Mouse (Mus musculus) C2C12 (cell line): Measurements from ENCODE around the gene Crygd. TPM values are rescaled to one million over a fixed set of nuclear protein-coding genes. Genes with fewer than 3 reads are reported as not detected.

Source experiments
- H3K27me3 ChIP-seq: one replicate; pipeline ENCODE4 v1.6.1; 2011; ENCODE audit not compliant: control insufficient read depth, insufficient read depth, insufficient read length
- H3K36me3 ChIP-seq: one replicate; pipeline ENCODE4 v1.6.1; 2011; ENCODE audit not compliant: control insufficient read depth, insufficient read depth
- H3K4me3 ChIP-seq: one replicate; pipeline ENCODE4 v1.5.1; 2011; ENCODE audit warnings: mild to moderate bottlenecking, control low read depth; ENCODE audit not compliant: poor library complexity, insufficient read depth, severe bottlenecking
- H3K79me2 ChIP-seq: one replicate; pipeline ENCODE4 v1.6.1; 2011; ENCODE audit not compliant: control insufficient read depth, insufficient read depth
- H3K79me3 ChIP-seq: one replicate; pipeline ENCODE4 v1.6.1; 2011; ENCODE audit warnings: low read depth, control low read depth
- H3ac ChIP-seq: one replicate; pipeline ENCODE3; 2011; ENCODE audit warnings: low read depth; ENCODE audit not compliant: control insufficient read depth, insufficient read length
- CEBPB ChIP-seq: IDR thresholded peaks from one replicate; pipeline ENCODE4 v1.6.1; 2011; ENCODE audit warnings: low read depth, mild to moderate bottlenecking, control low read depth, moderate library complexity
- CTCF ChIP-seq: IDR thresholded peaks from one replicate; pipeline ENCODE4 v1.5.1; 2011; ENCODE audit not compliant: control insufficient read depth, insufficient read depth, insufficient read length
- FOSL1 ChIP-seq: IDR thresholded peaks from one replicate; pipeline ENCODE4 v1.8.0; 2011; ENCODE audit warnings: mild to moderate bottlenecking, low read length; ENCODE audit not compliant: poor library complexity, insufficient read depth, severe bottlenecking
- MAX ChIP-seq: IDR thresholded peaks from one replicate; pipeline ENCODE4 v1.6.1; 2011; ENCODE audit warnings: mild to moderate bottlenecking, control low read depth
- MYOD1 ChIP-seq: IDR thresholded peaks from one replicate; pipeline ENCODE4 v1.6.1; 2011; ENCODE audit warnings: low read depth; ENCODE audit not compliant: control insufficient read depth, insufficient read length
- MYOG ChIP-seq: IDR thresholded peaks from one replicate; pipeline ENCODE4 v1.6.1; 2011; ENCODE audit not compliant: control insufficient read depth, insufficient read length; ENCODE audit errors: extremely low read depth
- USF1 ChIP-seq: IDR thresholded peaks from one replicate; pipeline ENCODE4 v1.6.1; 2011; ENCODE audit warnings: low read depth, mild to moderate bottlenecking, control low read depth, moderate library complexity
- polyA plus RNA-seq: library from polyadenylated mRNA; unstranded; fragments of >200 nt; fragmentation: generic; extraction: Trizol; gene quantifications from one replicate; pipeline ENCODE4 v1.2.1, GENCODE M21; 2012; ENCODE audit warnings: missing spikeins

Gene Crygd
- polyA plus RNA-seq, 1 experiment = not detected

- no peaks in the 10 kb centered on the region for H3K79me3 ChIP-seq
- no peak overlapping the region for H3ac ChIP-seq
- H3K36me3 ChIP-seq = no peaks in the 10 kb centered on the region
- no peak for TF ChIP-seq MYOG
- TF ChIP-seq USF1 = no peak
- no peaks in the 10 kb centered on the region for H3K27me3 ChIP-seq
- no peaks in the 10 kb centered on the region for H3K79me2 ChIP-seq
- H3K4me3 ChIP-seq = no peak overlapping the region
Observed at GRCm38 (mm10) chr1:65037542-65037941, 25.7 kb downstream of the Crygd start.

- Histone ChIP-seq H3K4me3 (no peak overlapping the region), H3K27me3 (no peaks in the 10 kb centered on the region)
- TF ChIP-seq MAX (no peak), MYOG (no peak), CTCF (no peak), FOSL1 (no peak), MYOD1 (no peak), USF1 (no peak), CEBPB (no peak)
Observed at GRCm38 (mm10) chr1:65035513-65035912, 27.7 kb downstream of the Crygd start.

GRCm38 (mm10) chr1:65032641-65033040 lies 30.6 kb downstream of the Crygd start, which contains the start of gene Akr1cl:
Akr1cl (minus strand) TSS chr1:65032759.
- Histone ChIP-seq H3K27me3 (no peaks in the 10 kb centered on the region), H3ac (no peak within 1 kb of the TSS), H3K4me3 (no peak within 1 kb of the TSS), H3K79me3 (no peaks in the 10 kb centered on the region), H3K36me3 (no peaks in the 10 kb centered on the region), H3K79me2 (no peaks in the 10 kb centered on the region)
- no peak for TF ChIP-seq CTCF
- TF ChIP-seq MYOG = no peak
- no peak for TF ChIP-seq MAX
- no peak for TF ChIP-seq MYOD1
- no peak for TF ChIP-seq USF1
- TF ChIP-seq FOSL1 = no peak
- no peak for TF ChIP-seq CEBPB

More at GRCm38 (mm10) chr1:65035513-65035912, 27.7 kb downstream of the Crygd start:
- Histone ChIP-seq H3K79me2 (no peaks in the 10 kb centered on the region), H3K36me3 (no peaks in the 10 kb centered on the region), H3ac (no peak overlapping the region), H3K79me3 (no peaks in the 10 kb centered on the region)

- Histone ChIP-seq H3K27me3 (no peaks in the 10 kb centered on the region), H3K79me2 (no peaks in the 10 kb centered on the region), H3K36me3 (no peaks in the 10 kb centered on the region), H3ac (no peak overlapping the region), H3K79me3 (no peaks in the 10 kb centered on the region), H3K4me3 (no peak overlapping the region)
- TF ChIP-seq MYOD1 (no peak), CEBPB (no peak), CTCF (no peak), USF1 (no peak), MAX (no peak), MYOG (no peak), FOSL1 (no peak)
Observed at GRCm38 (mm10) chr1:65028206-65028605, 35.0 kb downstream of the Crygd start.

- Histone ChIP-seq H3K79me2 (no peaks in the 10 kb centered on the region), H3ac (no peak overlapping the region), H3K27me3 (no peaks in the 10 kb centered on the region), H3K4me3 (no peak overlapping the region), H3K36me3 (no peaks in the 10 kb centered on the region), H3K79me3 (no peaks in the 10 kb centered on the region)
- no peak for TF ChIP-seq MAX
- TF ChIP-seq MYOD1 = no peak
- TF ChIP-seq USF1 = no peak
- no peak for TF ChIP-seq MYOG
- TF ChIP-seq FOSL1 = no peak
- no peak for TF ChIP-seq CTCF
- TF ChIP-seq CEBPB = no peak
Observed at GRCm38 (mm10) chr1:65012726-65013125, 50.5 kb downstream of the Crygd start.

Other genes with a start within 250 kb of the Crygd start
- gene Plekhm3, start 106.6 kb downstream of the Crygd start, polyA plus RNA-seq = 2.3 TPM
- not detected for gene Akr1cl, start 30.7 kb downstream of the Crygd start, polyA plus RNA-seq
- gene Cryge, start 12.3 kb downstream of the Crygd start, polyA plus RNA-seq = not detected
- gene Crygc, start 10.2 kb upstream of the Crygd start, polyA plus RNA-seq = not detected
- not detected for gene Crygb, start 18.8 kb upstream of the Crygd start, polyA plus RNA-seq
- not detected for gene Cryga, start 39.9 kb upstream of the Crygd start, polyA plus RNA-seq
- gene Gm28845, start 56.1 kb upstream of the Crygd start, polyA plus RNA-seq = not detected
- not detected for gene D630023F18Rik, start 59.8 kb upstream of the Crygd start, polyA plus RNA-seq
- 38.7 TPM for gene Idh1, start 123.0 kb upstream of the Crygd start, polyA plus RNA-seq
- 3.2 TPM for gene Pikfyve, start 123.2 kb upstream of the Crygd start, polyA plus RNA-seq
- gene Pth2r, start 218.6 kb upstream of the Crygd start, polyA plus RNA-seq = not detected